Mouse (Mus musculus): ENCODE measurements around the gene Nbl1.

DNA sequence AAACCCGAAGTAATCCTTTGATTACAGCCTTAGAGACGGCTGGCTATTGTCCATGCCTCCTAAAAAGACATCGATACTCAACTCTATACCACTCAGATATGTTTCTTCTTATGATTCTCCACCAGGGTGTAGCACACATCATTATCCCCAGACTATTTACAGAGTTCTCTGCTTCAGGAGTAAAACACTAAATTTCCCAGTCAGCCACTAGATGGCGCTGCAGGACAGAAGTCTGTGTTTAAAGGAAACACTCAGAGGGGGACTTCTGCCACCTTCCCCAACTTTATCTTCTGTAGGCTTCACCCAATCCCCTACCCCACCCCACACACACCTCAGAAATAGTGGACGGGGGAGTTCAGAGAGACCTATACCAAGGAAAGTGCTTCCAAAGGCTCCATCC lies 6.8 kb downstream of the Nbl1 start:
- TF ChIP-seq GATA1 (IDR thresholded peaks at IDR 0.05; ENCODE audit: low read length) (no peak), TAL1 (IDR thresholded peaks at IDR 0.05; ENCODE audit: low read length) (no peak)
